ENCODE assay signal across 12 mouse cellular contexts in the genomic region with DNA sequence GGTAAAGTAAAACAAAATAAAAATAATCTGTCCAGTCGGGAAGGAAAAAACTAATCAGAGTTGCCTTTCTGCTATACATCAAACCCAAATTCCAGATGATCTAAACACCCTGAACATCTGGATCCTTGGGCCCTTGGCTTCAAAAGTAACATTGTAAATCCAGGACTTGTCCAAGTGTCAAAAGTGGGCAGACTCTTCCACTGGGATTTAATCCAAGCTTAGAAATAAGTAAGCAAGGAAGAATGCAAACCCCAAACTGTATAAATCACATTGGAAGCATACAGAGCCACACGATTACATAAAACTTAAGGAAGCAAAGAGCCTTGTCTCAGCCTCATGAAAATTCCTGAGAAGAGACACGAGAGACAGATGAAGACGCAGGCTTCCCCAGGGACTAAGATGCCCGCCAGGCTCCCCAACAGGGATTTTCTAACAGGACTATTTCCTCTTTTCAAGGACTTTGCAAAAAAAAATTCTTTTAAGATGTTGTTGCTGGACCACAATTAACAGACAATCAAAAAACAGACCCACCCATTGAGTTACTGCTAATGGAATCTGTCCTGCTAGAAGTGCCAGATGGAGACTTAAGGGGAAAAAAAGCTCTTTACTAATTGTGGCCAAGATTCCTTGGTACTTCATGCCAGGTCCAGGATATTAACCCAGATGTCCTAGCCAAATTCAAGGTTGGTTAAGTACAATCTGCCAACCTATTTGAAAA. TPM values are rescaled to one million over a fixed set of nuclear protein-coding genes. Genes with fewer than 3 reads are reported as not detected.
A peak's percentile ranks its signal among the peaks of the same experiment; 100 is the strongest.
DNase-seq lines count a peak whose midpoint lies in the region; ATAC-seq and TF ChIP-seq lines count a peak whose summit lies in the region.
"Had no signal": no experiment of that assay in that cellular context is flagged by ENCODE, and none has a peak within 500 bp of the region (broad histone marks: within the 10 kb centered on the region; RNA-seq: fewer than 3 reads in every experiment).

No protein-coding gene starts in this region.

- no peak for ATAC-seq in heart, embryonic 13.5 days (ENCODE audit: extremely low read depth, insufficient number of reproducible peaks, low FRiP score, low TSS enrichment)

- H3K4me1 ChIP-seq in heart, embryonic 13.5 days, result peaks cover 50% of the 10 kb centered on the region
- peaks cover 12% of the 10 kb centered on the region for H3K4me1 ChIP-seq in embryonic fibroblast, embryonic 13.5 days (ENCODE audit: control insufficient read depth, insufficient read depth, low read length)

- peak overlapping the region; percentile 21 for H3K27ac ChIP-seq in heart, embryonic 13.5 days (replicated peaks)
- peak overlapping the region; percentile 76 for H3K27ac ChIP-seq in embryonic fibroblast, embryonic 13.5 days (ENCODE audit: insufficient read depth, low read length)

- H3K9ac ChIP-seq in heart, embryonic 13.5 days, result no peak overlapping the region

- H3K4me2 ChIP-seq in heart, embryonic 13.5 days, result no peak overlapping the region

- H3K36me3 ChIP-seq in heart, embryonic 13.5 days, result peaks cover 7% of the 10 kb centered on the region; the same call in 1 of the 2 replicates

- DNase-seq in heart, postnatal 14 days, result no peak
- DNase-seq in left cerebral cortex, postnatal 4 days, result peak; percentile 21
- DNase-seq in left cerebral cortex, adult 8-10 months (ENCODE audit: low spot score in 2 of 2), result no peak
- DNase-seq in brain, adult 2 months (ENCODE audit: low read depth, low spot score), result peak; percentile 93
- no peak for DNase-seq in right cerebral cortex, postnatal 14 days
- DNase-seq in adrenal gland, postnatal 36 days, result no peak
- DNase-seq: gastrocnemius, postnatal 10 days; kidney, adult 11 months; thymus, postnatal 36 days had no signal

- WGBS in heart, embryonic 13.5 days, result 49% methylated on average over 5 of the region's 5 CpGs

- H3K9me3 ChIP-seq in heart, embryonic 13.5 days, result no peaks in the 10 kb centered on the region

- intact Hi-C loops in heart, postnatal 14 days (cut with DNase I), result loop anchor here (5.0 kb wide), 1 partner anchor 37 kb away; no protein-coding TSS in a partner anchor
- intact Hi-C loops in left cerebral cortex, postnatal 4 days (cut with DNase I), result loop anchor here (5.0 kb wide), 1 partner anchor 52 kb away; no protein-coding TSS in a partner anchor

- no peaks in the 10 kb centered on the region for H3K27me3 ChIP-seq in heart, embryonic 13.5 days (replicated peaks)
- H3K27me3 ChIP-seq: CH12.LX had no signal

- no peak for TF ChIP-seq CTCF in embryonic fibroblast, embryonic 13.5 days (IDR thresholded peaks at IDR 0.05; ENCODE audit: borderline replicate concordance, insufficient read depth, low read length)

- H3K4me3 ChIP-seq in heart, embryonic 13.5 days, result no peak overlapping the region
- no peak overlapping the region for H3K4me3 ChIP-seq in embryonic fibroblast, embryonic 13.5 days (ENCODE audit: insufficient read depth, low read length)

- TF ChIP-seq POLR2A in embryonic fibroblast, embryonic 13.5 days (IDR thresholded peaks at IDR 0.05; ENCODE audit: low read depth, low read length), result no peak

RNA-seq across cellular contexts. Expression of gene Clip1, which starts 4.7 kb away (rescaled TPM):
- 48.0 and 48.9 TPM in 2 replicates for polyA plus RNA-seq in heart, embryonic 13.5 days (2015; fragmentation: Nextera tagmentation; extraction: Ambion mirVana)
- 100 to 1,000 TPM; 118 to 125 TPM for total RNA-seq in heart, postnatal 14 days (2021)
- 100 to 1,000 TPM; 154 to 158 TPM for total RNA-seq in left cerebral cortex, postnatal 4 days (2021)
- total RNA-seq in left cerebral cortex, adult 8-10 months (2022), result 100 to 1,000 TPM; 113 to 125 (median 122) TPM
- polyA plus RNA-seq in embryonic fibroblast, embryonic 13.5 days (2011; ENCODE audit: insufficient read length, low read depth, missing spikeins), result 41.3 and 46.0 TPM in 2 replicates
- total RNA-seq in adrenal gland, postnatal 36 days (2021), result 10 to 100 TPM; 70.7 to 75.3 TPM

RNA-seq across cellular contexts. Expression of gene Zcchc8, which starts 41.2 kb away (rescaled TPM):
- polyA plus RNA-seq in heart, embryonic 13.5 days (2015; fragmentation: Nextera tagmentation; extraction: Ambion mirVana), result 53.4 and 56.1 TPM in 2 replicates
- 10 to 100 TPM; 30.9 to 35.7 TPM for total RNA-seq in heart, postnatal 14 days (2021)
- 10 to 100 TPM; 66.3 to 70.9 TPM for total RNA-seq in left cerebral cortex, postnatal 4 days (2021)
- total RNA-seq in left cerebral cortex, adult 8-10 months (2022), result 10 to 100 TPM; 30.4 to 48.8 (median 44.5) TPM
- 47.8 and 56.3 TPM in 2 replicates for polyA plus RNA-seq in embryonic fibroblast, embryonic 13.5 days (2011; ENCODE audit: insufficient read length, low read depth, missing spikeins)
- total RNA-seq in adrenal gland, postnatal 36 days (2021), result 10 to 100 TPM; 37.1 to 44.4 TPM

Comparison
In these comparisons a context has a peak if more than half of its experiments do, and no peak if none do; other contexts are left out.
1. DNase-seq: peak in left cerebral cortex, postnatal 4 days (single experiment) and brain, adult 2 months (single experiment); none in heart, postnatal 14 days (0 of 2), left cerebral cortex, adult 8-10 months (0 of 2), right cerebral cortex, postnatal 14 days (single experiment) and adrenal gland, postnatal 36 days (0 of 2).